Mouse (Mus musculus) heart, postnatal 0 days (tissue): ENCODE results near the gene Homer2.

Source experiments
- CTCF ChIP-seq: IDR thresholded peaks from 2 replicates; pipeline ENCODE4 v1.5.1; 2016; ENCODE audit warnings: antibody characterized with exemption, control low read depth, low read depth
- EP300 ChIP-seq: IDR thresholded peaks from 2 replicates; pipeline ENCODE4 v1.6.1; 2016; ENCODE audit warnings: antibody characterized with exemption, low read depth

- TF ChIP-seq CTCF (no peak), EP300 (no peak)
Measured at GRCm38 (mm10) chr7:81571941-81572441, 135.3 kb downstream of the Homer2 start.
